ENCODE assay signal across 27 mouse cellular contexts in the genomic region with DNA sequence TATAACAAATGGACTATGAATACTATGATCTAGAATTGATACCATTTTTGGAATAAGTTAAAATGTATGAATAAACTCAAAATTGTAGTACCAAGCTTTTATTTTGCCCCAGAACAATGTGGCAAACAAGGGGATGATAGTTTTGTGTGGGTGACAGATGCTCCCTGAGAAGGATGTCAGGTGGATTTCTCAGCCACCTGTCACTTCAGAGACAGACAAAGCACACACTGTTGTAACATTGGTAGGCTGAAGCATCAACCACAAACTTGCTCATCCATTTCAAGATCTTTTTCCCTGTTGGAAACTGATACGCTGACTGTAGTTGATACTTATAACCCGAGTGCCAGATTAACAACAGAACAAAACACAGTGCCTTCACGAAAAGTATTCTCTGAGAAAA.
"Had no signal": no experiment of that assay in that cellular context is flagged by ENCODE, and none has a peak within 500 bp of the region (broad histone marks: within the 10 kb centered on the region; RNA-seq: fewer than 3 reads in every experiment).

No protein-coding gene starts in this region.

- H3K4me3 ChIP-seq: limb, embryonic 10.5 days; limb, embryonic 12.5 days; limb, embryonic 13.5 days; limb, embryonic 15.5 days; liver, embryonic 12.5 days; liver, embryonic 13.5 days; liver, embryonic 15.5 days; lung, embryonic 15.5 days; megakaryocyte, embryonic 14.5 days; midbrain, embryonic 10.5 days; midbrain, embryonic 12.5 days; midbrain, embryonic 13.5 days; midbrain, embryonic 15.5 days; neural tube, embryonic 12.5 days had no signal

- H3K36me3 ChIP-seq: limb, embryonic 10.5 days; limb, embryonic 12.5 days; limb, embryonic 13.5 days; limb, embryonic 15.5 days; liver, embryonic 12.5 days; liver, embryonic 13.5 days; liver, embryonic 15.5 days; lung, embryonic 15.5 days; midbrain, embryonic 10.5 days; midbrain, embryonic 12.5 days; midbrain, embryonic 13.5 days; midbrain, embryonic 15.5 days; neural tube, embryonic 12.5 days had no signal

- H3K27me3 ChIP-seq: limb, embryonic 12.5 days; limb, embryonic 13.5 days; limb, embryonic 15.5 days; liver, embryonic 12.5 days; liver, embryonic 13.5 days; liver, embryonic 15.5 days; lung, embryonic 15.5 days; megakaryocyte, embryonic 14.5 days; midbrain, embryonic 12.5 days; midbrain, embryonic 13.5 days; midbrain, embryonic 15.5 days; neural tube, embryonic 12.5 days had no signal

- DNase-seq: left cerebral cortex, postnatal 4 days; liver; liver, embryonic 13.5 days; liver, postnatal 0 days; lung, adult 18-20 months; lung, adult 2 months; lung, embryonic 14.5 days; lung, postnatal 10 days; lung, postnatal 14 days; lung, postnatal 36 days; lung, postnatal 4 days; midbrain, embryonic 14.5 days had no signal

- H3K4me2 ChIP-seq: limb, embryonic 12.5 days; limb, embryonic 13.5 days; limb, embryonic 15.5 days; liver, embryonic 11.5 days; liver, embryonic 12.5 days; liver, embryonic 13.5 days; liver, embryonic 15.5 days; lung, embryonic 14.5 days; lung, embryonic 15.5 days; midbrain, embryonic 11.5 days; midbrain, embryonic 12.5 days; midbrain, embryonic 13.5 days; midbrain, embryonic 15.5 days; neural tube, embryonic 12.5 days had no signal
